Mouse (Mus musculus): Measurements from ENCODE around the gene Lyrm1.

GRCm38 (mm10) chr7:119875776-119876440 lies 19.8 kb upstream of the Lyrm1 start:
- TF ChIP-seq CTCF (IDR thresholded peaks at IDR 0.05; ENCODE audit: low read depth) (no peak), EP300 (IDR thresholded peaks at IDR 0.05; ENCODE audit: low read depth) (no peak)
